Comparison of ENCODE assay signal across 12 mouse cellular contexts in the genomic region with DNA sequence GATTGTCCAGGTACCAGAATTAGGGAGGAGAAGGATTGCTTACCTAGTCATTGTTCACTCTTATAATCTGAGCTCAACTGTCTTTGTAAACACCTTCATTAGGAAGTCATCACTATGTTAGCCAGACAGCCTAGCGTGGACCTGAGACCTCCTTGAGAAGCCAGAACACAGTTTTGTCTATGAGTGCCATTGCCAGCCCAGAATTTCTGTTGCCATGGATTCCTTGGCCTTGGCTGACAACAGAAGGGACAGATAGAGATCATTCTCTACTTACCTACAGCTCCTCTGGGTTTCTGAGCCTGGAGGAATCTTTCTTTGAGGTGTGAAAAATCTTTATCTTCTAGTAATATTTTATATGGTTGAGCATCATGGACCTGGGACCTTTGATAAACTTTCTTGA.
"Had no signal": no experiment of that assay in that cellular context is flagged by ENCODE, and none has a peak within 500 bp of the region (broad histone marks: within the 10 kb centered on the region; RNA-seq: fewer than 3 reads in every experiment).

No protein-coding gene starts in this region.

- DNase-seq: left cerebral cortex, postnatal 4 days; liver; liver, embryonic 13.5 days; liver, postnatal 0 days; lung, adult 18-20 months; lung, adult 2 months; lung, embryonic 14.5 days; lung, postnatal 10 days; lung, postnatal 14 days; lung, postnatal 36 days; lung, postnatal 4 days; midbrain, embryonic 14.5 days had no signal
